Mouse (Mus musculus) central nervous system, embryonic 14 days (tissue): ENCODE measurements around the gene Scube1. TPM values are rescaled to one million over a fixed set of nuclear protein-coding genes. Genes with fewer than 3 reads are reported as not detected.

Experiments used
- polyA plus RNA-seq: library from polyadenylated mRNA; depleted of rRNA; stranded (reverse); fragments of >200 nt; gene quantifications from 2 replicates; pipeline ENCODE4 v1.2.3, GENCODE M21; 2012; rRNA removed

Gene Scube1
- 24.0 and 28.4 TPM in 2 replicates for polyA plus RNA-seq

DNA sequence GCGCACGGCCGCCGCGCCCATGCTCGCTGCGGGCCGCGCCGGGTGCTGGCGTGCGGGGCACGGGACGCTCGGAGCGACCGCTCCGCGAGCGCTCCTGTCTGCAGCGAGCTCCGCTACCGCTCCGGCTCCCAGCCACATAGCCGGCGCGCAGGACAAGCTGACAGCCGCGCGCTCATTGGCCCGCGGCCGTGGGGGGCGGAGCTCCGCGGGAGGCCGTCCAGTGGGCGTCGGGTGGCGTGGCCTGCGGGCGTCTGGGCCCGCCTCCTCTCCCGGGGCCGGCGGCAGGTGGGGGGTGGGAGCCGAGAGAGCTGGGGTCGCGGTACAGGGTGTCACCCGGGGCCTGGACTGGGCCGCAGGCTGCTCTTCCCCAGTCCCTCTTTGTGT, at the start of gene Scube1:
Gene Scube1 (minus strand): TSS at position 136 of the 384 bp plus-strand sequence.

DNA sequence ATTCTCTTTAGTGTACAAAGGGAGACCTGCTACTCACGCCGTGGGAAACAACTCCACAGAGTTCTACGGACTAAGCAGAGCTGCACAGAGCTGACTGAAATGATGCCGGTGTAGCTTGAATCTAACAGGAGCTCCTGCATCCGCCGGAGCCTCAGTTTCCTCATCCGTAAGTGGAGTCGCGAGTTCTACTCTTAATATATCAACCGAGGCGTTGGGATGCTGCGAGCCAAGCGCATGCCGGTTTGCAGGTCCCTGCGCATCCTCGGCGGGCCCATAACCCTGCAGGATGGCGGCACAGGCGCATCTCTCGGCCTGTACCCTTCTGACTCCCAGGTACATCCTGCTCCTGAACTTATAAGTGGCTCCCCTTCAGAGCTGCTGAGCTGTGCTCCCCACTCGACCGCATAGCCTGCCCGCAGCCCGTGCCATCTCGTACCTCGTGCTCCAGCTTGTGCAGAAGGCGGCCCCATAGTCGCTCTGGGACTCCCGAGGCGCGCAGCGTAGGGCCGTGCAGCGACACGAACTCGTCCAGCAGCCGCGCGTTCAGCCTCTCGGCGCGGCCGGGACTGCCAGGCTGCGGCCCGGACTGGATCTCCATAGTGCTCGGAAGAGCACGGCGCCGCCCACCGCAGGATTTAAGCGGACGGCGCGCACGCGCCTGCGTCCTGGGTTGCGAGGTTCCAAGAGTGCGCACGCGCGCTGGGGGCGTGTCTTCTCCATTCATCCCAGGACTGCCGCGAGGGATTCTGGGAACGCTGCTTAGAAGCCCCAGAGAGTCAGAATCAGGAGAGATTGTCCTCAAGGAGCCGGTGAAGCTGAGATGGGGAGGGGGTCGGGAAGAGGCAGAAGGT, 130.1 kb downstream of the Scube1 start, which contains the start of gene Ttll12:
Gene Ttll12 (minus strand): TSS at position 645 of the 851 bp plus-strand sequence.

DNA sequence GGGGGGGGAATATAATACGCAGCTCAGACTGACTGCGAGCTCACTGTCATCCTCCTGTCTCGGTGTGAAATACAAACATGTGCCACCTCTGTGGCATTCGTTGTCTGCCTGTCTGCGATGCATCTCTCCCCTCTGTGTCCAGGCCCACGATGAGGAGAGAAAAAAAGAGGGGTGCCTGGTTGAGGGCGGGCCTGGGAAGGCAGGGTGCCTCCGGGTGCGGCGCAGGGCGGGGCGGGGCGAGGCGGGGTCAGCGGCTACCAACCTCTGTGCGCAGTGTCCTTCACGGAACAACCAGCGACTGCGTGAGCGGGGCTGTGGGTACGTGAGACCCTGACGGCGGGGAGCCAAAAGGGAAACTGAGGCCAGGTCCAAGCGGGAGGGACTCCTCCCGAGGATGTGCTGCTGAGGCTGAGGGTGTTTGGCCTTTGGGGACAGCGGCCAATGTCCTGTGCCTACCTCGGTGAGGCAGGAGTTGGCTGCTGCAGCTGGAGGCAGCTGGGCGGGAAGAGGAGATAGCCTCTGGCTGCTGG, 161.4 kb downstream of the Scube1 start, which contains the start of the genes Tspo and Mcat:
Gene Tspo (plus strand): TSS at position 266 of the 530 bp plus-strand sequence.
Gene Mcat (minus strand): TSS at position 461 of the 530 bp plus-strand sequence.

Other genes with a start within 250 kb of the Scube1 start
- 62.6 and 66.3 TPM in 2 replicates for gene Ttll1, start 214.1 kb downstream of the Scube1 start, polyA plus RNA-seq
- 1.1 and 1.5 TPM in 2 replicates for gene Bik, start 198.2 kb downstream of the Scube1 start, polyA plus RNA-seq
- gene Tspo, start 161.4 kb downstream of the Scube1 start, polyA plus RNA-seq = 9.8 and 12.0 TPM in 2 replicates
- gene Mcat, start 161.2 kb downstream of the Scube1 start, polyA plus RNA-seq = 31.2 and 32.1 TPM in 2 replicates
- 38.1 and 40.7 TPM in 2 replicates for gene Ttll12, start 129.9 kb downstream of the Scube1 start, polyA plus RNA-seq
- gene Mpped1, start 54.4 kb upstream of the Scube1 start, polyA plus RNA-seq = 49.8 and 88.7 TPM in 2 replicates